Mouse (Mus musculus) embryonic fibroblast, embryonic 13.5 days (primary cell): Measurements from ENCODE around the gene Rgma.

ENCODE experiments used
- CTCF ChIP-seq: IDR thresholded peaks from 2 replicates; pipeline ENCODE4 v1.5.1; 2011; ENCODE audit warnings: mild to moderate bottlenecking, control low read depth, low read length, moderate library complexity, borderline replicate concordance; ENCODE audit not compliant: insufficient read depth
- POLR2A ChIP-seq: IDR thresholded peaks from 2 replicates; pipeline ENCODE4 v1.6.1; 2011; ENCODE audit warnings: low read depth, mild to moderate bottlenecking, control low read depth, low read length, moderate library complexity

GRCm38 (mm10) chr7:73442246-73442645, 66.9 kb downstream of the Rgma start:
- no peak for TF ChIP-seq POLR2A
- no peak for TF ChIP-seq CTCF
